Mouse (Mus musculus) midbrain, embryonic 11.5 days (tissue): ENCODE data around the gene Xirp1. TPM values are rescaled to one million over a fixed set of nuclear protein-coding genes. Genes with fewer than 3 reads are reported as not detected.

Experiments
- ATAC-seq: fragments of 200-750 bp; cut with Nextera tagmentation; 2 replicates; pipeline ENCODE4 v1.8.0; 2017; ENCODE audit warnings: moderate TSS enrichment, moderate library complexity; ENCODE audit not compliant: low FRiP score
- DNase-seq: peaks from one replicate; pipeline ENCODE4 v3.0.0; 2015; ENCODE audit warnings: low spot score; ENCODE audit errors: missing footprints
- H3K27ac ChIP-seq: fragments of 300-500 bp; sonication (generic); 2 replicates; pipeline ENCODE4 v1.5.1; 2014; ENCODE audit warnings: low read depth, low read length
- H3K27me3 ChIP-seq: fragments of 300-500 bp; sonication (generic); 2 replicates; pipeline ENCODE4 v1.6.1; 2014; ENCODE audit warnings: mild to moderate bottlenecking, low read length, moderate library complexity, mixed read lengths; ENCODE audit not compliant: control insufficient read depth, insufficient read depth
- H3K36me3 ChIP-seq: fragments of 300-500 bp; sonication (generic); 2 replicates; pipeline ENCODE4 v1.6.1; 2014; ENCODE audit warnings: mild to moderate bottlenecking, low read length, moderate library complexity, mixed read lengths; ENCODE audit not compliant: control insufficient read depth, insufficient read depth
- H3K4me1 ChIP-seq: fragments of 300-500 bp; sonication (generic); 2 replicates; pipeline ENCODE4 v1.6.1; 2014; ENCODE audit warnings: low read length; ENCODE audit not compliant: control insufficient read depth, insufficient read depth
- H3K4me2 ChIP-seq: fragments of 300-500 bp; sonication (generic); 2 replicates; pipeline ENCODE4 v1.6.1; 2014; ENCODE audit warnings: mild to moderate bottlenecking, moderate library complexity
- H3K4me3 ChIP-seq: fragments of 300-500 bp; sonication (generic); 2 replicates; pipeline ENCODE4 v1.5.1; 2014; ENCODE audit warnings: low read depth, low read length
- H3K9ac ChIP-seq: fragments of 300-500 bp; sonication (generic); 2 replicates; pipeline ENCODE4 v1.6.1; 2014; ENCODE audit warnings: low read length
- H3K9me3 ChIP-seq: fragments of 300-500 bp; sonication (generic); 2 replicates; pipeline ENCODE4 v1.6.1; 2016; ENCODE audit warnings: low read length; ENCODE audit not compliant: control insufficient read depth
- WGBS: fragments of 180-500 bp; shearing (Covaris S2); extraction: QIAGEN DNeasy Blood & Tissue Kit; methylation state at CpG from one replicate; pipeline ENCODE4 v1.1.7; 2014; 5-methylcytosine and 5-hydroxymethylcytosine counted together
- polyA plus RNA-seq: library from polyadenylated mRNA; unstranded; fragments of >200 nt; fragmentation: Nextera tagmentation; extraction: Ambion mirVana; gene quantifications from 2 replicates; pipeline ENCODE4 v1.2.1, GENCODE M21; 2014

Gene Xirp1
- polyA plus RNA-seq, 1 experiment from 2014 or later = not detected

GRCm38 (mm10) chr9:119973281-119973680, 50.1 kb downstream of the Xirp1 start:
- Histone ChIP-seq H3K27ac (no peak overlapping the region), H3K9me3 (no peaks in the 10 kb centered on the region), H3K4me1 (no peaks in the 10 kb centered on the region), H3K36me3 (peaks cover 3% of the 10 kb centered on the region; the same call in 1 of the 2 replicates), H3K27me3 (no peaks in the 10 kb centered on the region), H3K9ac (no peak overlapping the region), H3K4me3 (no peak overlapping the region), H3K4me2 (no peak overlapping the region)
- DNase-seq (no peak), ATAC-seq (no peak)
- 94% methylated on average over 23 of the region's 23 CpGs for WGBS

- DNase-seq (no peak), ATAC-seq (no peak)
- Histone ChIP-seq H3K4me2 (no peak overlapping the region), H3K27me3 (no peaks in the 10 kb centered on the region), H3K9me3 (no peaks in the 10 kb centered on the region), H3K36me3 (peaks cover 3% of the 10 kb centered on the region; the same call in 1 of the 2 replicates), H3K4me1 (no peaks in the 10 kb centered on the region), H3K9ac (no peak overlapping the region), H3K4me3 (no peak overlapping the region), H3K27ac (no peak overlapping the region)
- 89% methylated on average over 12 of the region's 12 CpGs for WGBS
Measured at GRCm38 (mm10) chr9:119972582-119972981, 50.8 kb downstream of the Xirp1 start.

GRCm38 (mm10) chr9:119972166-119972565, 51.2 kb downstream of the Xirp1 start:
- DNase-seq (peak; percentile 2), ATAC-seq (no peak)
- 94% methylated on average over 10 of the region's 10 CpGs for WGBS
- H3K9me3 ChIP-seq = no peaks in the 10 kb centered on the region
- H3K27me3 ChIP-seq = no peaks in the 10 kb centered on the region
- H3K9ac ChIP-seq = no peak overlapping the region
- peaks cover 3% of the 10 kb centered on the region; the same call in 1 of the 2 replicates for H3K36me3 ChIP-seq
- no peaks in the 10 kb centered on the region for H3K4me1 ChIP-seq
- H3K4me2 ChIP-seq = no peak overlapping the region
- no peak overlapping the region for H3K4me3 ChIP-seq
- H3K27ac ChIP-seq = no peak overlapping the region

- no peak overlapping the region for H3K4me2 ChIP-seq
- no peaks in the 10 kb centered on the region for H3K9me3 ChIP-seq
- no peak overlapping the region for H3K9ac ChIP-seq
- H3K4me3 ChIP-seq = no peak overlapping the region
- no peaks in the 10 kb centered on the region for H3K27me3 ChIP-seq
- 93% methylated on average over 7 of the region's 7 CpGs for WGBS
- peak; percentile 62 for DNase-seq
- no peak for ATAC-seq
- H3K27ac ChIP-seq = no peak overlapping the region
- peaks cover 3% of the 10 kb centered on the region; the same call in 1 of the 2 replicates for H3K36me3 ChIP-seq
- no peaks in the 10 kb centered on the region for H3K4me1 ChIP-seq
Measured at GRCm38 (mm10) chr9:119970763-119971656, 52.4 kb downstream of the Xirp1 start.

GRCm38 (mm10) chr9:119970221-119970620, 53.2 kb downstream of the Xirp1 start:
- H3K4me1 ChIP-seq = no peaks in the 10 kb centered on the region
- no peak overlapping the region for H3K27ac ChIP-seq
- no peaks in the 10 kb centered on the region for H3K9me3 ChIP-seq
- DNase-seq (peak; percentile 87), ATAC-seq (no peak)
- WGBS = 37% methylated on average over 6 of the region's 6 CpGs
- no peaks in the 10 kb centered on the region for H3K27me3 ChIP-seq
- H3K9ac ChIP-seq = no peak overlapping the region
- peaks cover 3% of the 10 kb centered on the region; the same call in 1 of the 2 replicates for H3K36me3 ChIP-seq
- H3K4me2 ChIP-seq = no peak overlapping the region
- no peak overlapping the region for H3K4me3 ChIP-seq

- H3K4me3 ChIP-seq = no peak overlapping the region
- peak; percentile 8 for DNase-seq
- peaks cover 3% of the 10 kb centered on the region; the same call in 1 of the 2 replicates for H3K36me3 ChIP-seq
- H3K27ac ChIP-seq = no peak overlapping the region
- H3K4me1 ChIP-seq = no peaks in the 10 kb centered on the region
- H3K9me3 ChIP-seq = no peaks in the 10 kb centered on the region
- H3K27me3 ChIP-seq = no peaks in the 10 kb centered on the region
- ATAC-seq = no peak
- no peak overlapping the region for H3K4me2 ChIP-seq
- H3K9ac ChIP-seq = no peak overlapping the region
- 81% methylated on average over 7 of the region's 7 CpGs for WGBS
Measured at GRCm38 (mm10) chr9:119969811-119970210, 53.6 kb downstream of the Xirp1 start.

- WGBS = 86% methylated on average over 26 of the region's 26 CpGs
Measured at GRCm38 (mm10) chr9:119966221-119966910, 57.0 kb downstream of the Xirp1 start.

GRCm38 (mm10) chr9:119965186-119965585, 58.2 kb downstream of the Xirp1 start:
- WGBS = 85% methylated on average over 3 of the region's 3 CpGs
- no peak for ATAC-seq
- peaks cover 3% of the 10 kb centered on the region; the same call in 1 of the 2 replicates for H3K4me1 ChIP-seq

More at GRCm38 (mm10) chr9:119966221-119966910, 57.0 kb downstream of the Xirp1 start:
- Histone ChIP-seq H3K27ac (no peak overlapping the region), H3K4me2 (no peak overlapping the region), H3K9ac (no peak overlapping the region), H3K36me3 (no peaks in the 10 kb centered on the region), H3K4me1 (peaks cover 3% of the 10 kb centered on the region; the same call in 1 of the 2 replicates), H3K4me3 (no peak overlapping the region), H3K9me3 (no peaks in the 10 kb centered on the region), H3K27me3 (no peaks in the 10 kb centered on the region)
- no peak for DNase-seq
- no peak for ATAC-seq

GRCm38 (mm10) chr9:119964206-119964605, 59.2 kb downstream of the Xirp1 start:
- no peak overlapping the region for H3K4me2 ChIP-seq
- H3K27ac ChIP-seq = no peak overlapping the region
- H3K9ac ChIP-seq = no peak overlapping the region
- 69% methylated on average over 3 of the region's 3 CpGs for WGBS
- H3K9me3 ChIP-seq = no peaks in the 10 kb centered on the region
- DNase-seq (peak; percentile 53), ATAC-seq (no peak)
- no peaks in the 10 kb centered on the region for H3K36me3 ChIP-seq
- no peaks in the 10 kb centered on the region for H3K27me3 ChIP-seq
- peaks cover 3% of the 10 kb centered on the region; the same call in 1 of the 2 replicates for H3K4me1 ChIP-seq
- H3K4me3 ChIP-seq = no peak overlapping the region

More at GRCm38 (mm10) chr9:119965186-119965585, 58.2 kb downstream of the Xirp1 start:
- Histone ChIP-seq H3K4me3 (no peak overlapping the region), H3K27me3 (no peaks in the 10 kb centered on the region), H3K4me2 (no peak overlapping the region), H3K27ac (no peak overlapping the region), H3K36me3 (no peaks in the 10 kb centered on the region), H3K9ac (no peak overlapping the region), H3K9me3 (no peaks in the 10 kb centered on the region)
- peak; percentile 47 for DNase-seq
